Mouse (Mus musculus) forebrain, embryonic 16.5 days (tissue): ENCODE results near the gene Szrd1. TPM values are rescaled to one million over a fixed set of nuclear protein-coding genes. Genes with fewer than 3 reads are reported as not detected.

ENCODE experiments used
- ATAC-seq: fragments of 200-750 bp; cut with Nextera tagmentation; 2 replicates; pipeline ENCODE4 v1.8.0; 2017; ENCODE audit warnings: mild to moderate bottlenecking, moderate library complexity
- H3K27ac ChIP-seq: fragments of 300-500 bp; sonication (generic); 2 replicates; pipeline ENCODE4 v1.5.1; 2014; ENCODE audit warnings: low read length, control low read depth
- H3K27me3 ChIP-seq: fragments of 300-500 bp; sonication (generic); replicated peaks from 2 replicates; pipeline ENCODE4 v1.6.1; 2014; ENCODE audit warnings: low read length; ENCODE audit not compliant: control insufficient read depth, insufficient read depth
- H3K36me3 ChIP-seq: fragments of 300-500 bp; sonication (generic); 2 replicates; pipeline ENCODE4 v1.6.1; 2014; ENCODE audit not compliant: control insufficient read depth, insufficient read depth
- H3K4me1 ChIP-seq: fragments of 300-500 bp; sonication (generic); replicated peaks from 2 replicates; pipeline ENCODE4 v1.6.1; 2014; ENCODE audit warnings: low read length; ENCODE audit not compliant: control insufficient read depth, insufficient read depth
- H3K4me2 ChIP-seq: fragments of 300-500 bp; sonication (generic); 2 replicates; pipeline ENCODE4 v1.6.1; 2014; ENCODE audit warnings: mild to moderate bottlenecking, low read length, control low read depth
- H3K4me3 ChIP-seq: fragments of 300-500 bp; sonication (generic); replicated peaks from 2 replicates; pipeline ENCODE4 v1.5.1; 2014; ENCODE audit warnings: mild to moderate bottlenecking, low read length, control low read depth
- H3K9ac ChIP-seq: fragments of 300-500 bp; sonication (generic); replicated peaks from 2 replicates; pipeline ENCODE4 v1.6.1; 2014; ENCODE audit warnings: low read depth, low read length, control low read depth
- H3K9me3 ChIP-seq: fragments of 300-500 bp; sonication (generic); 2 replicates; pipeline ENCODE4 v1.6.1; 2016; ENCODE audit warnings: low read length; ENCODE audit not compliant: control insufficient read depth
- WGBS: fragments of 180-500 bp; shearing (Covaris S2); extraction: QIAGEN DNeasy Blood & Tissue Kit; methylation state at CpG from one replicate; pipeline ENCODE4 v1.1.7; 2014; 5-methylcytosine and 5-hydroxymethylcytosine counted together
- polyA plus RNA-seq: library from polyadenylated mRNA; unstranded; fragments of >200 nt; fragmentation: Nextera tagmentation; extraction: Ambion mirVana; gene quantifications from 2 replicates; pipeline ENCODE4 v1.2.1, GENCODE M21; 2015

Gene Szrd1
- polyA plus RNA-seq, 1 experiment from 2014 or later: 31.2 TPM

- H3K27me3 ChIP-seq: no peaks in the 10 kb centered on the region
- H3K27ac ChIP-seq: no peak overlapping the region
- H3K9me3 ChIP-seq: no peaks in the 10 kb centered on the region
- H3K36me3 ChIP-seq: peaks cover 32% of the 10 kb centered on the region
- no peak overlapping the region for H3K4me2 ChIP-seq
- WGBS: 60% methylated on average over 12 of the region's 12 CpGs
- no peak for ATAC-seq
- no peak overlapping the region for H3K4me3 ChIP-seq
- no peak overlapping the region for H3K9ac ChIP-seq
- H3K4me1 ChIP-seq: peaks cover 5% of the 10 kb centered on the region
Measured at GRCm38 (mm10) chr4:141066709-141067515, 72.7 kb downstream of the Szrd1 start.

GRCm38 (mm10) chr4:141065123-141065522, 74.5 kb downstream of the Szrd1 start:
- no peaks in the 10 kb centered on the region for H3K27me3 ChIP-seq
- H3K4me3 ChIP-seq: no peak overlapping the region
- no peak overlapping the region for H3K4me2 ChIP-seq
- H3K9me3 ChIP-seq: no peaks in the 10 kb centered on the region
- 6% methylated on average over 8 of the region's 8 CpGs for WGBS
- H3K9ac ChIP-seq: no peak overlapping the region
- peaks cover 22% of the 10 kb centered on the region for H3K36me3 ChIP-seq
- peak; percentile 45 for ATAC-seq
- 0 out of 2 replicates have a peak overlapping the region, but pooled peaks have one; percentile 4 for H3K27ac ChIP-seq
- H3K4me1 ChIP-seq: peaks cover 12% of the 10 kb centered on the region

- no peaks in the 10 kb centered on the region for H3K9me3 ChIP-seq
- H3K27me3 ChIP-seq: no peaks in the 10 kb centered on the region
Measured at GRCm38 (mm10) chr4:141064104-141064659, 75.4 kb downstream of the Szrd1 start.

More at GRCm38 (mm10) chr4:141064104-141064659, 75.4 kb downstream of the Szrd1 start:
- no peak overlapping the region for H3K9ac ChIP-seq
- no peak overlapping the region for H3K4me2 ChIP-seq
- WGBS: 82% methylated on average over 4 of the region's 4 CpGs
- ATAC-seq: no peak
- peaks cover 22% of the 10 kb centered on the region for H3K36me3 ChIP-seq
- no peak overlapping the region for H3K27ac ChIP-seq
- peaks cover 17% of the 10 kb centered on the region for H3K4me1 ChIP-seq
- no peak overlapping the region for H3K4me3 ChIP-seq

Other genes with a start within 250 kb of the Szrd1 start
- gene Padi2, start 233.4 kb downstream of the Szrd1 start, polyA plus RNA-seq: 0.88 and 1.0 TPM in 2 replicates
- 420 and 438 TPM in 2 replicates for gene Sdhb, start 178.6 kb downstream of the Szrd1 start, polyA plus RNA-seq
- gene Atp13a2, start 152.9 kb downstream of the Szrd1 start, polyA plus RNA-seq: 126 and 142 TPM in 2 replicates
- 190 and 202 TPM in 2 replicates for gene Mfap2, start 129.4 kb downstream of the Szrd1 start, polyA plus RNA-seq
- 6.2 and 6.7 TPM in 2 replicates for gene Crocc, start 79.2 kb downstream of the Szrd1 start, polyA plus RNA-seq
- 56.6 and 57.8 TPM in 2 replicates for gene Necap2, start 61.4 kb downstream of the Szrd1 start, polyA plus RNA-seq
- gene Spata21, start 51.4 kb downstream of the Szrd1 start, polyA plus RNA-seq: 0.09 and 0.46 TPM in 2 replicates
- gene Fbxo42, start 8.1 kb upstream of the Szrd1 start, polyA plus RNA-seq: 25.4 and 27.1 TPM in 2 replicates
- gene Rsg1, start 74.2 kb upstream of the Szrd1 start, polyA plus RNA-seq: 8.3 and 11.0 TPM in 2 replicates
- gene Arhgef19, start 99.7 kb upstream of the Szrd1 start, polyA plus RNA-seq: 0.71 and 1.1 TPM in 2 replicates
- gene Epha2, start 161.5 kb upstream of the Szrd1 start, polyA plus RNA-seq: 0.92 and 1.5 TPM in 2 replicates
- gene Fam131c, start 228.4 kb upstream of the Szrd1 start, polyA plus RNA-seq: 11.6 and 19.8 TPM in 2 replicates